Mouse (Mus musculus) heart, postnatal 0 days (tissue): ENCODE results near the gene Arhgap23.

Source experiments
- CTCF ChIP-seq: IDR thresholded peaks from 2 replicates; pipeline ENCODE4 v1.5.1; 2016; ENCODE audit warnings: antibody characterized with exemption, control low read depth, low read depth
- EP300 ChIP-seq: IDR thresholded peaks from 2 replicates; pipeline ENCODE4 v1.6.1; 2016; ENCODE audit warnings: antibody characterized with exemption, low read depth

DNA sequence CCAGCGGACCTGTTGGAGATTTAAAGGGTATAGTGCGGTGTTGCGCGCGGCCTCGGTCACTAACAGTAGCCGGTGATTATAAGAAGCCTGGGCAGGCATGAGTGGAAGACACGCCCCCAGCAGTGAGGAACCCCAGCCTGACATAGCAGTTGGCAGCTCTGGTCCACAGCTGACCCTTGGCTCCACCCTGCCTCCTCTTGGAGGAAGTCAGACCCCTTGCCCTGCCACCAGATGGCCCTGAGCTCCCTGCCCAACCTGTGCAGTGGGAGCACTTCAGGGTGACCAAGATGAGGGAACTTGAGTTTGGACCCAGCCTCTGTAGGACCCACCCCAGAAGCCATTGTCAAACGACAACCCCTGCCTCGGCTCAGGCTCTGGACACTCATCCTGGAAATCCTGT is 76.3 kb downstream of the Arhgap23 start:
- TF ChIP-seq CTCF, result no peak
- TF ChIP-seq EP300, result no peak
